Mouse (Mus musculus) G1E (cell line): ENCODE data around the gene Dab1.

Source experiments
- CTCF ChIP-seq: IDR thresholded peaks from 2 replicates; pipeline ENCODE4 v1.5.1; 2012; ENCODE audit warnings: low read depth, low read length, inconsistent platforms, mixed read lengths
- GATA1 ChIP-seq: IDR thresholded peaks from 2 replicates; pipeline ENCODE4 v1.6.1; 2012; ENCODE audit warnings: borderline replicate concordance, low read length, inconsistent platforms, mixed read lengths
- POLR2AphosphoS5 ChIP-seq: IDR thresholded peaks from 2 replicates; pipeline ENCODE4 v1.6.1; 2012; ENCODE audit warnings: low read depth, low read length, inconsistent platforms; ENCODE audit not compliant: insufficient replicate concordance

DNA sequence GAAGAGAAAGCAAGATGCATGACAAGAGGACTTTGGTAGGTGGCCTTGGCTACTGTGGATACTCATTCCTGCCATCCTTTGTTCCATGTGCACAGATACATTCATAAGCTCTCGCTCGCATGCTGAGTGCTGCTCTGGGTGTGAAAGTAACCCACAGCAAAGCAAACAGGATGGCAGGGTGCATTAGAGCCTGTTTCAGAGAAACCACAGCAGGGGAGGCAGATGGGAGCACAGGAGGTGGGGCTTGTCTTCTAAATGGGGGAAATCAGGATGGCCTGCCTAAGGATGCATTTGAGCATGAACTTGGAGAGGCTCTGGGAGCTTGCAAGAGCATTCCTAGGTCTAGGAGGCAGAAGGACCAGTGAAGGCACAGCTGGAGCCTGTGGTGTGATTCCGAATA is 820.5 kb downstream of the Dab1 start:
- TF ChIP-seq CTCF (no peak), GATA1 (no peak), POLR2AphosphoS5 (no peak)
